Mouse (Mus musculus): Measurements from ENCODE around the gene Osbpl11. TPM values are rescaled to one million over a fixed set of nuclear protein-coding genes. Genes with fewer than 3 reads are reported as not detected.
"Not testable (repeated sequence)": the region's sequence is repeated elsewhere in the genome, so short reads cannot be mapped to it uniquely, and the experiment has no call there.

Gene Osbpl11
- polyA plus RNA-seq, 1 experiment from 2014 or later, result 15.8 TPM

- H3K9ac ChIP-seq (replicated peaks; ENCODE audit: low read length), result no peak overlapping the region
- H3K4me3 ChIP-seq (ENCODE audit: low read length), result no peak overlapping the region
- H3K9me3 ChIP-seq (ENCODE audit: low read length), result no peaks in the 10 kb centered on the region
- no peak overlapping the region for H3K27ac ChIP-seq (ENCODE audit: low read length)
- no peaks in the 10 kb centered on the region for H3K27me3 ChIP-seq (ENCODE audit: insufficient read depth, low read length)
- H3K36me3 ChIP-seq (ENCODE audit: insufficient read depth, low read length), result no peaks in the 10 kb centered on the region
- H3K4me1 ChIP-seq (ENCODE audit: insufficient read depth, low read length), result no peaks in the 10 kb centered on the region
- no peak overlapping the region for H3K4me2 ChIP-seq (replicated peaks; ENCODE audit: low read depth, low read length)
- ATAC-seq (ENCODE audit: low FRiP score, low TSS enrichment), result no peak
- WGBS, result 90% methylated on average over 11 of the region's 11 CpGs
Measured at GRCm38 (mm10) chr16:33158006-33158405, 26.9 kb upstream of the Osbpl11 start.

GRCm38 (mm10) chr16:33158590-33159071 is 26.2 kb upstream of the Osbpl11 start:
- no peak overlapping the region for H3K4me3 ChIP-seq (ENCODE audit: low read length)
- 91% methylated on average over 14 of the region's 14 CpGs for WGBS

GRCm38 (mm10) chr16:33159363-33159762 is 25.5 kb upstream of the Osbpl11 start:
- Histone ChIP-seq H3K36me3 (ENCODE audit: insufficient read depth, low read length) (no peaks in the 10 kb centered on the region), H3K9me3 (ENCODE audit: low read length) (no peaks in the 10 kb centered on the region), H3K27ac (ENCODE audit: low read length) (no peak overlapping the region), H3K27me3 (ENCODE audit: insufficient read depth, low read length) (no peaks in the 10 kb centered on the region), H3K4me3 (ENCODE audit: low read length) (no peak overlapping the region), H3K4me2 (replicated peaks; ENCODE audit: low read depth, low read length) (no peak overlapping the region), H3K9ac (replicated peaks; ENCODE audit: low read length) (no peak overlapping the region), H3K4me1 (ENCODE audit: insufficient read depth, low read length) (no peaks in the 10 kb centered on the region)
- ATAC-seq (ENCODE audit: low FRiP score, low TSS enrichment), result no peak
- 98% methylated on average over 2 of the region's 2 CpGs for WGBS

More at GRCm38 (mm10) chr16:33158590-33159071, 26.2 kb upstream of the Osbpl11 start:
- H3K36me3 ChIP-seq (ENCODE audit: insufficient read depth, low read length), result no peaks in the 10 kb centered on the region
- H3K4me2 ChIP-seq (replicated peaks; ENCODE audit: low read depth, low read length), result no peak overlapping the region
- no peaks in the 10 kb centered on the region for H3K27me3 ChIP-seq (ENCODE audit: insufficient read depth, low read length)
- H3K9me3 ChIP-seq (ENCODE audit: low read length), result no peaks in the 10 kb centered on the region
- H3K9ac ChIP-seq (replicated peaks; ENCODE audit: low read length), result no peak overlapping the region
- no peaks in the 10 kb centered on the region for H3K4me1 ChIP-seq (ENCODE audit: insufficient read depth, low read length)
- ATAC-seq (ENCODE audit: low FRiP score, low TSS enrichment), result no peak
- no peak overlapping the region for H3K27ac ChIP-seq (ENCODE audit: low read length)

GRCm38 (mm10) chr16:33163330-33164090 is 21.4 kb upstream of the Osbpl11 start:
- ATAC-seq (ENCODE audit: low FRiP score, low TSS enrichment), result no peak
- H3K36me3 ChIP-seq (ENCODE audit: insufficient read depth, low read length), result no peaks in the 10 kb centered on the region
- H3K4me2 ChIP-seq (replicated peaks; ENCODE audit: low read depth, low read length), result no peak overlapping the region
- no peak overlapping the region for H3K9ac ChIP-seq (replicated peaks; ENCODE audit: low read length)
- H3K4me3 ChIP-seq (ENCODE audit: low read length), result no peak overlapping the region
- H3K9me3 ChIP-seq (ENCODE audit: low read length), result 0 out of 2 replicates have a peak, but pooled peaks cover 3% of the 10 kb centered on the region
- H3K27me3 ChIP-seq (ENCODE audit: insufficient read depth, low read length), result no peaks in the 10 kb centered on the region
- 75% methylated on average over 12 of the region's 13 CpGs for WGBS
- H3K4me1 ChIP-seq (ENCODE audit: insufficient read depth, low read length), result no peaks in the 10 kb centered on the region
- no peak overlapping the region for H3K27ac ChIP-seq (ENCODE audit: low read length)

GRCm38 (mm10) chr16:33166284-33166683 is 18.6 kb upstream of the Osbpl11 start:
- 84% methylated on average over 6 of the region's 6 CpGs for WGBS

GRCm38 (mm10) chr16:33167537-33167936 is 17.3 kb upstream of the Osbpl11 start:
- ATAC-seq (ENCODE audit: low FRiP score, low TSS enrichment), result no peak
- Histone ChIP-seq H3K27me3 (ENCODE audit: insufficient read depth, low read length) (no peaks in the 10 kb centered on the region), H3K4me1 (ENCODE audit: insufficient read depth, low read length) (no peaks in the 10 kb centered on the region), H3K4me3 (ENCODE audit: low read length) (no peak overlapping the region), H3K36me3 (ENCODE audit: insufficient read depth, low read length) (no peaks in the 10 kb centered on the region), H3K9me3 (ENCODE audit: low read length) (0 out of 2 replicates have a peak, but pooled peaks cover 3% of the 10 kb centered on the region), H3K9ac (replicated peaks; ENCODE audit: low read length) (no peak overlapping the region), H3K4me2 (replicated peaks; ENCODE audit: low read depth, low read length) (no peak overlapping the region), H3K27ac (ENCODE audit: low read length) (no peak overlapping the region)
- WGBS, result 41% methylated on average over 5 of the region's 5 CpGs

More at GRCm38 (mm10) chr16:33166284-33166683, 18.6 kb upstream of the Osbpl11 start:
- not testable (repeated sequence) for ATAC-seq (ENCODE audit: low FRiP score, low TSS enrichment); H3K27ac ChIP-seq (ENCODE audit: low read length); H3K4me2 ChIP-seq (replicated peaks; ENCODE audit: low read depth, low read length); H3K4me3 ChIP-seq (ENCODE audit: low read length); H3K27me3 ChIP-seq (ENCODE audit: insufficient read depth, low read length); H3K36me3 ChIP-seq (ENCODE audit: insufficient read depth, low read length); H3K9me3 ChIP-seq (ENCODE audit: low read length); H3K9ac ChIP-seq (replicated peaks; ENCODE audit: low read length); H3K4me1 ChIP-seq (ENCODE audit: insufficient read depth, low read length)

GRCm38 (mm10) chr16:33169471-33170034 is 15.3 kb upstream of the Osbpl11 start:
- 68% methylated on average over 8 of the region's 8 CpGs for WGBS

GRCm38 (mm10) chr16:33170716-33171587 is 13.9 kb upstream of the Osbpl11 start:
- Histone ChIP-seq H3K4me3 (ENCODE audit: low read length) (no peak overlapping the region), H3K27ac (ENCODE audit: low read length) (peak overlapping the region; percentile 27; the same call in 1 of the 2 replicates), H3K9me3 (ENCODE audit: low read length) (no peaks in the 10 kb centered on the region), H3K27me3 (ENCODE audit: insufficient read depth, low read length) (no peaks in the 10 kb centered on the region), H3K4me2 (replicated peaks; ENCODE audit: low read depth, low read length) (no peak overlapping the region), H3K4me1 (ENCODE audit: insufficient read depth, low read length) (no peaks in the 10 kb centered on the region), H3K9ac (replicated peaks; ENCODE audit: low read length) (no peak overlapping the region), H3K36me3 (ENCODE audit: insufficient read depth, low read length) (no peaks in the 10 kb centered on the region)
- peak; percentile 79 for ATAC-seq (ENCODE audit: low FRiP score, low TSS enrichment)
- WGBS, result 57% methylated on average over 9 of the region's 9 CpGs

More at GRCm38 (mm10) chr16:33169471-33170034, 15.3 kb upstream of the Osbpl11 start:
- Histone ChIP-seq H3K4me3 (ENCODE audit: low read length) (no peak overlapping the region), H3K27ac (ENCODE audit: low read length) (no peak overlapping the region), H3K4me1 (ENCODE audit: insufficient read depth, low read length) (no peaks in the 10 kb centered on the region), H3K27me3 (ENCODE audit: insufficient read depth, low read length) (no peaks in the 10 kb centered on the region), H3K9ac (replicated peaks; ENCODE audit: low read length) (no peak overlapping the region), H3K36me3 (ENCODE audit: insufficient read depth, low read length) (no peaks in the 10 kb centered on the region), H3K9me3 (ENCODE audit: low read length) (0 out of 2 replicates have a peak, but pooled peaks cover 3% of the 10 kb centered on the region), H3K4me2 (replicated peaks; ENCODE audit: low read depth, low read length) (no peak overlapping the region)
- no peak for ATAC-seq (ENCODE audit: low FRiP score, low TSS enrichment)

GRCm38 (mm10) chr16:33171800-33172199 is 13.1 kb upstream of the Osbpl11 start:
- WGBS, result 83% methylated on average over 6 of the region's 6 CpGs

More at GRCm38 (mm10) chr16:33171800-33172199, 13.1 kb upstream of the Osbpl11 start:
- no peak overlapping the region for H3K4me2 ChIP-seq (replicated peaks; ENCODE audit: low read depth, low read length)
- H3K36me3 ChIP-seq (ENCODE audit: insufficient read depth, low read length), result no peaks in the 10 kb centered on the region
- ATAC-seq (ENCODE audit: low FRiP score, low TSS enrichment), result no peak
- no peak overlapping the region for H3K4me3 ChIP-seq (ENCODE audit: low read length)
- H3K27ac ChIP-seq (ENCODE audit: low read length), result no peak overlapping the region
- no peaks in the 10 kb centered on the region for H3K4me1 ChIP-seq (ENCODE audit: insufficient read depth, low read length)
- H3K9ac ChIP-seq (replicated peaks; ENCODE audit: low read length), result no peak overlapping the region
- H3K27me3 ChIP-seq (ENCODE audit: insufficient read depth, low read length), result no peaks in the 10 kb centered on the region
- no peaks in the 10 kb centered on the region for H3K9me3 ChIP-seq (ENCODE audit: low read length)

Measured in kidney, embryonic 16.5 days (tissue).